Mouse (Mus musculus): ENCODE measurements around the gene Hbb-bh2. TPM values are rescaled to one million over a fixed set of nuclear protein-coding genes. Genes with fewer than 3 reads are reported as not detected.
A peak's percentile ranks its signal among the peaks of the same experiment; 100 is the strongest.

Hbb-bh2 gene
- polyA plus RNA-seq (2014; fragmentation: Nextera tagmentation; extraction: Ambion mirVana), result not detected in 2 replicates

DNA sequence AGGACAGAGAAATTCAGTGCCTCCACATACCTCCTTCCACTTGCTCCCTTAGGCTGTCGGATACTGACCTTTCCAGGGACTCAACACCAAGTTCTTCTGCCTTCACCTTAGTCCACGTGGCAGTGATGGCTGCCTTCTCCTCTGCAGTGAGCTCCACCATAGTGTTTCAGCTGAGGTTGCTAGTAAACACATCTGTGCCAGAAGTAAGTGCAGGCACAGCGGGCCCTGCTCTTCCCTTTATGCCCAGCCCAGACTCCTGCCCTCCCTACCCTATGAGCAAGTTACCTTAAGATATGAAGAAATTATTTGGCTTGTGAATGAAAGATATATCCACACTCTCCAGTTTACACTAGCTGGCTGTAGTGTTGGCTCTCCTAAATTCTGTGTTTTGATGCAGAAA is at the start of gene Hbb-bh2:
Hbb-bh2 (minus strand) TSS at position 253 of the 400 bp plus-strand sequence.
- Histone ChIP-seq H3K4me3 (ENCODE audit: low read length) (no peak within 1 kb of the TSS), H3K4me1 (ENCODE audit: control insufficient read depth, insufficient read depth, low read length) (no peaks in the 10 kb centered on the region), H3K27me3 (ENCODE audit: control insufficient read depth, insufficient read depth, low read length) (no peaks in the 10 kb centered on the region), H3K9ac (ENCODE audit: low read depth, low read length) (no peak within 1 kb of the TSS), H3K4me2 (replicated peaks; ENCODE audit: low read depth, low read length) (no peak within 1 kb of the TSS), H3K9me3 (ENCODE audit: control insufficient read depth, low read length) (no peaks in the 10 kb centered on the region), H3K36me3 (ENCODE audit: control insufficient read depth, insufficient read depth, low read length) (no peaks in the 10 kb centered on the region), H3K27ac (ENCODE audit: low read depth, low read length) (no peak within 1 kb of the TSS)
- 75% methylated on average over 3 of the region's 3 CpGs for WGBS
- ATAC-seq (ENCODE audit: low FRiP score, low TSS enrichment), result no peak

DNA sequence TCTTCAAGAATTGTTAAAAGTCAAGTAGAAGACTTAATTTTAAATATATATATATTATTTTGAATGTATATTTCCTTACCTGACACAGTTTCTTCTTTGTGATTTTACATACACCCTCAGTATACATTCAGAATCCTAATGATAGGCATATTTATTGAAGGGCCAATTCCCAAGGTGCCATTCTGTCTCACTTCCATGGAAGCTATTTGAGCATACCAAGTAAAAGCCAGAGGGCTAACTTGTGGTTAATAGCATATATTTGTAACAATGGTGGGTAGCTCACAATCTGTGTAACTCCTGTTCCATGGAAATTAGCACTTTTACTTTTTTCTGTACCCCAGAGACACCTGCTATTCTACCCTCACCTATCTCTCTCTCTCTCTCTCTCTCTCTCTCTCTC is 45.8 kb upstream of the Hbb-bh2 start, which contains the start of gene Olfr66:
Olfr66 (minus strand) TSS at position 101 of the 400 bp plus-strand sequence.
- Histone ChIP-seq H3K4me1 (ENCODE audit: control insufficient read depth, insufficient read depth, low read length) (no peaks in the 10 kb centered on the region), H3K9ac (ENCODE audit: low read depth, low read length) (no peak within 1 kb of the TSS), H3K9me3 (ENCODE audit: control insufficient read depth, low read length) (no peaks in the 10 kb centered on the region), H3K36me3 (ENCODE audit: control insufficient read depth, insufficient read depth, low read length) (no peaks in the 10 kb centered on the region), H3K4me3 (ENCODE audit: low read length) (no peak within 1 kb of the TSS), H3K4me2 (replicated peaks; ENCODE audit: low read depth, low read length) (no peak within 1 kb of the TSS), H3K27me3 (ENCODE audit: control insufficient read depth, insufficient read depth, low read length) (no peaks in the 10 kb centered on the region), H3K27ac (ENCODE audit: low read depth, low read length) (no peak within 1 kb of the TSS)
- ATAC-seq (ENCODE audit: low FRiP score, low TSS enrichment), result no peak

DNA sequence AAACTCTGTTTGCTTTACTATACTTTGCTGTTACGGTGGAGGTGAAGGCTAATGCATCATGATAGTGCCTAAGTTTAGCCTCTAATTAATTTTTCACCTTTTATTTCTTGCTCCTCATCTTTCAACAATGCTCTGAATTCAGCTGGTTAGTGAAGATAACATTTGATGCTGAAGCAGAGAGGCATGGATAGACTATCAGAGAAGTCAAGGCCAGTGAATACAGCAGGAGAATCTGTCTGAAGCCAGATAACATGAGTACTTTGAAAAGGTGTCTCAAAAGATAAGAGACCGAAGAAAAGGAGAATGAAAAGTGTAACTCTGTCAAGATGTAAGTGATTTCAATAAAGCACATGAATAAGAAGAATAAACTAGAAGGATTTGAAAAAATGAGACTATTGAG is 36.8 kb upstream of the Hbb-bh2 start:
- Histone ChIP-seq H3K9me3 (ENCODE audit: control insufficient read depth, low read length) (no peaks in the 10 kb centered on the region), H3K4me2 (replicated peaks; ENCODE audit: low read depth, low read length) (no peak overlapping the region), H3K4me3 (ENCODE audit: low read length) (no peak overlapping the region), H3K27me3 (ENCODE audit: control insufficient read depth, insufficient read depth, low read length) (no peaks in the 10 kb centered on the region), H3K4me1 (ENCODE audit: control insufficient read depth, insufficient read depth, low read length) (no peaks in the 10 kb centered on the region), H3K9ac (ENCODE audit: low read depth, low read length) (no peak overlapping the region), H3K36me3 (ENCODE audit: control insufficient read depth, insufficient read depth, low read length) (no peaks in the 10 kb centered on the region), H3K27ac (ENCODE audit: low read depth, low read length) (no peak overlapping the region)
- no peak for ATAC-seq (ENCODE audit: low FRiP score, low TSS enrichment)
- 87% methylated on average over 2 of the region's 2 CpGs for WGBS

DNA sequence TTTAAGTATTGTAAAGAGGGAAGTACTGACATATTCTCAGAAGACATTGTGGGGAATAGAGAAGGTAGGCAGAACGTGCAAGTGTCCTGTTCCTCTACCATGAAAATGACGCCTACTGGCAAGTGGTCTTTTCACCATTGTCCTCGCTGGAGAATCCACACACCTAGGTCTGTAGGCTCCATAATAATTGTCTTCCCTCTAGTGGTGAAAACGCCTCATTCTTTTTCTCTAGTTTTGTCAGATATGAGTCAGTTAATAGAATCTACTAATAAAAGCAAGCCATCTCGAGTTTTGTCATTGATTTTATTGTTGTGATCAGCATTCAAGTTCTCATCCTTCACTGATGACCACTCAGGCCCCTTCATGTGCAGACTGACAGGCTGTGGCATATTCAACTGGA is 34.1 kb upstream of the Hbb-bh2 start:
- no peak overlapping the region for H3K4me2 ChIP-seq (replicated peaks; ENCODE audit: low read depth, low read length)
- no peaks in the 10 kb centered on the region for H3K9me3 ChIP-seq (ENCODE audit: control insufficient read depth, low read length)
- no peak for ATAC-seq (ENCODE audit: low FRiP score, low TSS enrichment)
- WGBS, result 48% methylated on average over 5 of the region's 5 CpGs
- no peaks in the 10 kb centered on the region for H3K36me3 ChIP-seq (ENCODE audit: control insufficient read depth, insufficient read depth, low read length)
- no peaks in the 10 kb centered on the region for H3K27me3 ChIP-seq (ENCODE audit: control insufficient read depth, insufficient read depth, low read length)
- no peak overlapping the region for H3K27ac ChIP-seq (ENCODE audit: low read depth, low read length)
- no peaks in the 10 kb centered on the region for H3K4me1 ChIP-seq (ENCODE audit: control insufficient read depth, insufficient read depth, low read length)
- no peak overlapping the region for H3K9ac ChIP-seq (ENCODE audit: low read depth, low read length)
- no peak overlapping the region for H3K4me3 ChIP-seq (ENCODE audit: low read length)

DNA sequence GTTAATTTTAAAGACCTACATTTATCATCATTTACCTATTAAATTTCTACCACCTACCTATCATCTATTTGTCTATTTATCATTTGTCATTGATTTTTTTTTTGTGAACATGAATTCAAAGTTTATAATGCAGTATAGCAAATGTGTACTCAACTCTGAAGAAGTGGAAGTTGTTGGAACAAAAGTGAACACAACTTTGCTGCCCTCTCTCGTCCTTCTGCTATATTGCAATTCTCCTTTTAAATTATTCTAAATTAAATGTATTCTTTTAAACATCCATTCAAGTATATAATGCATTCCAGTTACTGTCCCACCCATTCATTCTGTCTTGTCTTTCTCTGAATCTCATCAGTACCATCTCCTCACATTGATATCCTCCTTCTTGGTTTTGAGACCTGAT is 32.7 kb upstream of the Hbb-bh2 start:
- H3K4me3 ChIP-seq (ENCODE audit: low read length), result no peak overlapping the region
- no peak overlapping the region for H3K9ac ChIP-seq (ENCODE audit: low read depth, low read length)
- 8% methylated on average over 1 of the region's 1 CpGs for WGBS
- no peaks in the 10 kb centered on the region for H3K4me1 ChIP-seq (ENCODE audit: control insufficient read depth, insufficient read depth, low read length)
- H3K36me3 ChIP-seq (ENCODE audit: control insufficient read depth, insufficient read depth, low read length), result no peaks in the 10 kb centered on the region
- H3K4me2 ChIP-seq (replicated peaks; ENCODE audit: low read depth, low read length), result no peak overlapping the region
- no peak for ATAC-seq (ENCODE audit: low FRiP score, low TSS enrichment)
- H3K27me3 ChIP-seq (ENCODE audit: control insufficient read depth, insufficient read depth, low read length), result no peaks in the 10 kb centered on the region
- H3K27ac ChIP-seq (ENCODE audit: low read depth, low read length), result no peak overlapping the region
- H3K9me3 ChIP-seq (ENCODE audit: control insufficient read depth, low read length), result no peaks in the 10 kb centered on the region

DNA sequence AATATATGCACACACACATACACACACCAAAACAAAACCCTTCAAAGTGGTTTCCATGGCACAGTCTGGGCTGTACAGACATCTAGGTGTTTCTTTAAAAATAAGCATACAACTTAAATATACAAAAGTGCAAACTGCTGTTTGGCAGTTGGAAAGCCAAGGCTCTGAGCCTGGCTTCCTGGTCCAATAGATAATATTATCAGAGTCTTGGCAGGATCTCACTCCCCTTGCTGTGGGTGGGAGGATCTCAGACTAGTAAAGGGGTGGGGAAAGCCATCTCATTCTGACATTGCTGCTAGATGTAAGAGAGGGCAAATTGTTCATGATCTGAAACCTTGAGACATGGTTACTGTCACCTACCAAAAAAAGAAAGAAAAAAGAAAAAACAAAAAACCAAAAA is 30.3 kb upstream of the Hbb-bh2 start:
- no peaks in the 10 kb centered on the region for H3K27me3 ChIP-seq (ENCODE audit: control insufficient read depth, insufficient read depth, low read length)
- no peak overlapping the region for H3K27ac ChIP-seq (ENCODE audit: low read depth, low read length)
- H3K9ac ChIP-seq (ENCODE audit: low read depth, low read length), result no peak overlapping the region
- no peak overlapping the region for H3K4me2 ChIP-seq (replicated peaks; ENCODE audit: low read depth, low read length)
- no peak for ATAC-seq (ENCODE audit: low FRiP score, low TSS enrichment)
- H3K4me3 ChIP-seq (ENCODE audit: low read length), result no peak overlapping the region
- no peaks in the 10 kb centered on the region for H3K9me3 ChIP-seq (ENCODE audit: control insufficient read depth, low read length)
- H3K4me1 ChIP-seq (ENCODE audit: control insufficient read depth, insufficient read depth, low read length), result no peaks in the 10 kb centered on the region
- no peaks in the 10 kb centered on the region for H3K36me3 ChIP-seq (ENCODE audit: control insufficient read depth, insufficient read depth, low read length)

DNA sequence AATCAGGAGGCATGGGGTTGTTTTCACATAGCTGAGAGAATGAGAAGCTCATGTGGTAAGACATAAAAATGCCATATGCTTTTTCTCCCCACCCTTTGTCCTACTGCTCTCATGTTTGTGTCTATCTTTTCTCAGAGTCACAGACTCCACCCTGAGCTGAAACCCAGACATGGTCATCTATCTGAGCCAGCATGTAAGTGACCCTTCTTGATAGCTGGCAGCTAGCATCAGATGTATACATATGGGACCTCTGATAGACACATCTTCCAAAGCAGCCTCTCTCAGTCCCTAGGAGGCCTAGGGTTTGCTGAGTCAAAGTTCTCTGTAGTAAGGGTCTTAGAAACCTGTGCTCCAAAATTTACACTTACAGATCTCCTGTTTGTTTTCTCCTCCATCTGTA is 25.4 kb upstream of the Hbb-bh2 start:
- Histone ChIP-seq H3K36me3 (ENCODE audit: control insufficient read depth, insufficient read depth, low read length) (no peaks in the 10 kb centered on the region), H3K27me3 (ENCODE audit: control insufficient read depth, insufficient read depth, low read length) (no peaks in the 10 kb centered on the region), H3K27ac (ENCODE audit: low read depth, low read length) (no peak overlapping the region), H3K4me1 (ENCODE audit: control insufficient read depth, insufficient read depth, low read length) (no peaks in the 10 kb centered on the region), H3K9me3 (ENCODE audit: control insufficient read depth, low read length) (no peaks in the 10 kb centered on the region), H3K4me3 (ENCODE audit: low read length) (no peak overlapping the region), H3K4me2 (replicated peaks; ENCODE audit: low read depth, low read length) (no peak overlapping the region), H3K9ac (ENCODE audit: low read depth, low read length) (no peak overlapping the region)
- no peak for ATAC-seq (ENCODE audit: low FRiP score, low TSS enrichment)

DNA sequence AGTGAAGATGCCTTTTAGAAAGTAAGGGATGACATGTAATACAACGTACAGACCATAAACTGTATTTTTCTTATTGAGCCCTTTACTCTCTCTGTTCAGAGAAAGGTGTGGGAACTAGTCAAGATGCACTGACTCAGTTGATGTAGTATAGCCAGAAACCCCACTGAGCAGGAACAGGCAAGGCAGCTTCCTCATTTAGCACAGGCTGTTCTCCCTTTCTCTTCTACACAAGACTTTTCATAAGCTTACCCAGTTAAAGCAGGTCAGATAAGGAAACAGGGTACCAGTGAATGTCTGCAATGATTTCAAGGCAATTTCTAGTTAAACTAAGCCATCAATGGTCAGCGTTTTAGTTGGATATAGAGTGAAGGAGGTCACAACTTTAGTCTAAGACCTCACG is 21.2 kb upstream of the Hbb-bh2 start:
- Histone ChIP-seq H3K9me3 (ENCODE audit: control insufficient read depth, low read length) (no peaks in the 10 kb centered on the region), H3K4me2 (replicated peaks; ENCODE audit: low read depth, low read length) (no peak overlapping the region), H3K9ac (ENCODE audit: low read depth, low read length) (no peak overlapping the region), H3K4me3 (ENCODE audit: low read length) (no peak overlapping the region), H3K27me3 (ENCODE audit: control insufficient read depth, insufficient read depth, low read length) (no peaks in the 10 kb centered on the region), H3K36me3 (ENCODE audit: control insufficient read depth, insufficient read depth, low read length) (no peaks in the 10 kb centered on the region), H3K27ac (ENCODE audit: low read depth, low read length) (no peak overlapping the region), H3K4me1 (ENCODE audit: control insufficient read depth, insufficient read depth, low read length) (no peaks in the 10 kb centered on the region)
- ATAC-seq (ENCODE audit: low FRiP score, low TSS enrichment), result no peak
- WGBS, result 85% methylated on average over 3 of the region's 3 CpGs

DNA sequence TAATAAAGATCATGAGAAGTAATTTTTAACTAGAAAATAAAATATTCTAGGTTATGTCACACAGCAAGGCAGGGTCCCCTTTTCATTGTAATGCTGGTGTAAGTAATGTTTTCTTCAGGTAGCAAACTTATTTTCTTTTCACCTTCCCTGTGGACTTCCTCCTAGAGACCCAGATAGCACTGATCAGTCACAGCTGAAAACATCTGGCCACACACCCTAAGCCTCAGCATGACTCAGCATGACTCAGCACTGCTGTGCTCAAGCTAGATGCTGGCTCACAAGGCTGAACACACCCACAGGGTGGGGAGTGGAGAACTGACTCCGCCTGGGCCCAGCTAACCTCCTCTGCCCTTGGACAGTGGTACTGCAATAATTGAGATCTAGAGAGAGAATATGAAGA is 20.5 kb upstream of the Hbb-bh2 start:
- Histone ChIP-seq H3K9me3 (ENCODE audit: control insufficient read depth, low read length) (no peaks in the 10 kb centered on the region), H3K36me3 (ENCODE audit: control insufficient read depth, insufficient read depth, low read length) (no peaks in the 10 kb centered on the region), H3K4me2 (replicated peaks; ENCODE audit: low read depth, low read length) (no peak overlapping the region), H3K27me3 (ENCODE audit: control insufficient read depth, insufficient read depth, low read length) (no peaks in the 10 kb centered on the region), H3K4me1 (ENCODE audit: control insufficient read depth, insufficient read depth, low read length) (no peaks in the 10 kb centered on the region), H3K27ac (ENCODE audit: low read depth, low read length) (no peak overlapping the region), H3K4me3 (ENCODE audit: low read length) (no peak overlapping the region), H3K9ac (ENCODE audit: low read depth, low read length) (no peak overlapping the region)
- 46% methylated on average over 1 of the region's 1 CpGs for WGBS
- peak; percentile 68; the same call in 1 of the 2 replicates for ATAC-seq (ENCODE audit: low FRiP score, low TSS enrichment)

DNA sequence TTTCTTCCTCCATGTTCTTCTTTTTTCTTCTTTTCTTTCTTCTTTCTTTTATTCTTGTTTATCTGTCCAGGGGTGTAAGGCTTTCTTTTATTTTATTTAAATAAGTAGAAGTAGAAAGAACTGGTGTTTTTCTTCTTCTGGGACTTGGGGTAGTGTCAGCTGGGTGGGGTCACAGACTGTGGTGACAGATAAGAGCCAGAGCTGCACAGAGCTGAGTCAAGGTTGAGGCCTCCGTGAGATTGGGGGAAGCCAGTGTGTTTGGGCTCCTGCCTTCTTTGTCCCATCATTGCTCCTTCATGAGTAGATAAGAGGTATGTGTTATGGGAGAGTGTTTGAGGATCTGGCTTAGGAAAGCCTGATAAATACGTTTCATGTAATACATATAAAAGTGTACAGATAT is 18.8 kb upstream of the Hbb-bh2 start:
- no peak for ATAC-seq (ENCODE audit: low FRiP score, low TSS enrichment)
- H3K36me3 ChIP-seq (ENCODE audit: control insufficient read depth, insufficient read depth, low read length), result no peaks in the 10 kb centered on the region
- H3K4me2 ChIP-seq (replicated peaks; ENCODE audit: low read depth, low read length), result no peak overlapping the region
- H3K9me3 ChIP-seq (ENCODE audit: control insufficient read depth, low read length), result no peaks in the 10 kb centered on the region
- 78% methylated on average over 2 of the region's 2 CpGs for WGBS
- no peak overlapping the region for H3K9ac ChIP-seq (ENCODE audit: low read depth, low read length)
- H3K4me3 ChIP-seq (ENCODE audit: low read length), result no peak overlapping the region
- H3K27ac ChIP-seq (ENCODE audit: low read depth, low read length), result no peak overlapping the region
- H3K27me3 ChIP-seq (ENCODE audit: control insufficient read depth, insufficient read depth, low read length), result no peaks in the 10 kb centered on the region
- H3K4me1 ChIP-seq (ENCODE audit: control insufficient read depth, insufficient read depth, low read length), result no peaks in the 10 kb centered on the region

All from kidney, embryonic 14.5 days (tissue).